Mouse (Mus musculus) testis, postnatal 14 days (tissue): ENCODE data around the gene Car3.

Experiments used
- DNase-seq: peaks from one replicate; pipeline ENCODE4 v3.0.0; 2021; ENCODE audit warnings: low spot score

The Car3 gene

GRCm38 (mm10) chr3:14911992-14912582 lies 48.8 kb downstream of the Car3 start:
- DNase-seq = no peak

DNA sequence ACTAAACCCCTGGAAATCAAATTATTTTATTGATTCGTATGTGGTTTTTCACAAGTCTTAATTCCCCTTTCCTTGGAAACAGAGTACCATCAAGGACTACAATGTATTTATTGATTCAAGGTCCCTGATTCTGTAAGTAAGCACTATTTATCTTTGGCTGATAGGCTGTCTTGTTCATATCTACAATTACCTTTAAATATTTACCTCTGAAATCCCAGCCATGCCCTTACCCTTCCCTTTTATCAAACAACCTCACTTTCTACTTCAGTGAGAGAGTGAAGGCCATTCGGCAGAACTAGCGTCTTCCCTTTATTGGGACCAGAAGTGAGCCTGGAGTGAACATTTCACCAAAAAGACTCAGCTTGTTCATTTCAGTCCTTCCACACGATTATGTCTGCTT lies 50.5 kb downstream of the Car3 start:
- no peak for DNase-seq

GRCm38 (mm10) chr3:14915355-14915754 lies 52.0 kb downstream of the Car3 start:
- no peak for DNase-seq

GRCm38 (mm10) chr3:14917261-14917660 lies 53.9 kb downstream of the Car3 start:
- no peak for DNase-seq
